Mouse (Mus musculus): ENCODE measurements around the gene Rps6.
"Not testable (repeated sequence)": the region's sequence is repeated elsewhere in the genome, so short reads cannot be mapped to it uniquely, and the experiment has no call there.

The Rps6 gene

GRCm38 (mm10) chr4:86852018-86852417 is 5.2 kb downstream of the Rps6 start:
- no peak for DNase-seq (ENCODE audit: low spot score in 2 of 2)

DNA sequence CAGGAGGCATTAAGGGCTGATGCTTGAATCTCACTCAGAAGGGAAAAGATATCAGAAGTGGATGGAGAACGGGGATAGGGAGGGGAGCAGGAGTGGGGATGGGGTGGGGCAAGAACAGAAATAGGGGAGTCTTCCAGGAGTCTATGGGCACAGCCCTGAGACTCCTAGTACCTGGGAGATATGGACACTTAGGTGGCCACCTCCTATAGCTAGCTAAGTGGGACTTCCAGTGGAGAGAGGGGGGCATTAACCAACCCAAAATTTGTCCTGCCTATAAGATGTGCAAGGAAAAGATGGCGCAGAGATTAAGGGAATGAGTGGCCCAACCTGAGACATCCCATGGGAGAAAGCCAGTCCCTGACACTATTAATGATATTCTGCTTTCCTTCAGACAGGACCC is 5.9 kb downstream of the Rps6 start:
- DNase-seq (ENCODE audit: low spot score in 2 of 2), result no peak

GRCm38 (mm10) chr4:86847246-86847645 is 10.0 kb downstream of the Rps6 start:
- no peak for DNase-seq (ENCODE audit: low spot score in 2 of 2)

DNA sequence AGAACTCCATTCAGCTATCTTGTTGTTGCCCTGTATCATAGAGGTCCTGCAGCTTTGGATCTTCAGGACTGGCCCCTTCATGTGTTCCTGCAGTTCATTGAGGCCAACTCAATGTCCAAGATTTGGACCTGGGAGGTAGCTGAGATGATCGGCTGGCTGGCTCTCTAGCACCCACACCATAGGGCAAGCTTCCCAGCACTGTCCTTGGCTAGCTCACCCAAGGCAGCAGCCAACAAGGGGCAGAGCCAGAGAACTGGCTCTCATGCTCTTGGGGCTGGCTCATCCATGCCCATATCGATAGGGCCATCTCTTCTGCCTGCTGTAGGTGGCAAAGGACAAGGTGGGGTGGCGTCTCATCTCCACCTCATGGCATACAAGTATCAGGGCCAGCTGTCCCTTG is 11.8 kb downstream of the Rps6 start:
- no peak for DNase-seq (ENCODE audit: low spot score in 2 of 2)

DNA sequence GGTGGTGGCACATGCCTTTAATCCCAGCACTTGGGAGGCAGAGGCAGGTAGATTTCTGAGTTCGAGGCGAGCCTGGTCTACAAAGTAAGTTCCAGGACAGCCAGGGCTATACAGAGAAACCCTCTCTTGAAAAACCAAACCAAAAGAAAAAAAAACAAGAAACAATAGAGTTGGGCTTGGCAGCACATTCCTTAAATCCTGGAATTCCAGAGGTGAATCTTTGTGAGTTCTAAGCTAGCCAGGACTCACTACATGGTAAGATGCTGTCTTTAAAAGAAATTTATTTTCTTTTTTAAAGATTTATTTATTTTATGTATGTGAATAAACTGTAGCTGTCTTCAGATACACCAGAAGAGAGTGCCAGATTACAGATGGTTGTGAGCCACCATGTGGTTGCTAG is 16.1 kb downstream of the Rps6 start:
- DNase-seq (ENCODE audit: low spot score in 2 of 2), result not testable (repeated sequence)

DNA sequence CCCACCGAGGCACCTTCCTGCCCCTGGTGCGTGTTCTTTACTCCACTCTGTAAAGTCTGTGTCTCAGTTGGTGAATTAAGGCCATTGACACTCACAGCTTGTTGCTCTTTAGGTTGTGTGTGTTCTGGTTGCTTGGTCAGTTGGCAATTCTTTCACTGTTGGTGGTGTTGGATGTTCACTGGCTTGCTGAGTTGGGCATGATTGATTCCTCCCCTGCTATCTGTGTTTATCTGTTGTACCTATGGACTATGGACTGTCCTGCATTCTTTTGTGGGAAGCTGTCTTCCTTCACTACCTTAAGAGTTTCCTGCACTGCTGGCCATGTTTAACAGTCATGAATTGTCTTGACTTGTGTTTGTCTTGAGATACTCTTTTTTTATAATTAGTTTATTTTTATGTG is 25.3 kb downstream of the Rps6 start:
- no peak for DNase-seq (ENCODE audit: low spot score in 2 of 2)

- no peak for DNase-seq (ENCODE audit: low spot score in 2 of 2)
Observed at GRCm38 (mm10) chr4:86825143-86825542, 32.1 kb downstream of the Rps6 start.

- DNase-seq (ENCODE audit: low spot score in 2 of 2), result peak in 1 of 2 experiments; percentile 68
Observed at GRCm38 (mm10) chr4:86823169-86823568, 34.0 kb downstream of the Rps6 start.

DNA sequence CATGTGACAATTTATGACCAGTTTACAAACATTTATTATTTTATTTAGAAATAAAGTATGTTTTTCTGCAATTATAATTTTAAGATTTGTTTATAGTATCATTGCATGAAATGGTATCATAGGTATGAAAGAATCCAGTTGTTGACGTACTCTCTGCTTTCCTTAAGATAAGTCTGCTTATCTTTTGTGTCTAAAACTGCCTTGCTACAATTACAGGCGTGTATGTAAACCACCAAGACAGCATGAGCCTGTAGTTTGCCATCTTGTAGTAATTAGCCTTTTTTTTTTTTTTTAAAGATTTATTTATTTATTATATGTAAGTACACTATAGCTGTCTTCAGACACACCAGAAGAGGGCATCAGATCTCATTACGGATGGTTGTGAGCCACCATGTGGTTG is 42.4 kb downstream of the Rps6 start:
- DNase-seq (ENCODE audit: low spot score in 2 of 2), result no peak

- DNase-seq (ENCODE audit: low spot score in 2 of 2), result no peak
Observed at GRCm38 (mm10) chr4:86810604-86811003, 46.6 kb downstream of the Rps6 start.

Data from urinary bladder, postnatal 4 days (tissue).